Mouse (Mus musculus) myocyte (in vitro differentiated cells): ENCODE results near the gene Brip1.

Experiments used
- CEBPB ChIP-seq: IDR thresholded peaks from 2 replicates; pipeline ENCODE4 v1.6.1; 2011; ENCODE audit warnings: mild to moderate bottlenecking, moderate library complexity; ENCODE audit not compliant: poor library complexity, insufficient read depth, severe bottlenecking
- E2F4 ChIP-seq: IDR thresholded peaks from one replicate; pipeline ENCODE4 v1.6.1; 2011; ENCODE audit warnings: mild to moderate bottlenecking, control low read depth, moderate library complexity; ENCODE audit not compliant: insufficient read depth
- MAX ChIP-seq: IDR thresholded peaks from one replicate; pipeline ENCODE4 v1.6.1; 2011; ENCODE audit warnings: low read depth, mild to moderate bottlenecking, control low read depth
- MYOD1 ChIP-seq, 3 experiments: IDR thresholded peaks; one replicate each; pipeline ENCODE4 v1.6.1; 2011; ENCODE audit warnings: control low read depth in 2 of 3, low read depth in 2 of 3, mild to moderate bottlenecking in 2 of 3, moderate library complexity in 1 of 3; ENCODE audit not compliant: insufficient read length in 2 of 3, control insufficient read depth in 1 of 3
- MYOG ChIP-seq, 3 experiments: IDR thresholded peaks; one replicate each; pipeline ENCODE4 v1.6.1; 2011; ENCODE audit warnings: control low read depth in 2 of 3, low read depth in 2 of 3, mild to moderate bottlenecking in 2 of 3; ENCODE audit not compliant: insufficient read length in 2 of 3, control insufficient read depth in 1 of 3, insufficient read depth in 1 of 3
- POLR2A ChIP-seq: IDR thresholded peaks from one replicate; pipeline ENCODE4 v1.6.1; 2011; ENCODE audit warnings: low read depth, mild to moderate bottlenecking, control low read depth, moderate library complexity; ENCODE audit not compliant: insufficient read length
- POLR2AphosphoS2 ChIP-seq: IDR thresholded peaks from one replicate; pipeline ENCODE4 v1.6.1; 2011; ENCODE audit warnings: low read depth, control low read depth; ENCODE audit not compliant: insufficient read length
- SRF ChIP-seq: IDR thresholded peaks from one replicate; pipeline ENCODE4 v1.6.1; 2011; ENCODE audit warnings: low read depth; ENCODE audit not compliant: control insufficient read depth, insufficient read length
- TCF12 ChIP-seq: IDR thresholded peaks from one replicate; pipeline ENCODE4 v1.6.1; 2011; ENCODE audit warnings: mild to moderate bottlenecking, control low read depth; ENCODE audit not compliant: poor library complexity, insufficient read depth, severe bottlenecking
- TCF3 ChIP-seq: IDR thresholded peaks from one replicate; pipeline ENCODE4 v1.6.1; 2011; ENCODE audit warnings: low read depth, control low read depth; ENCODE audit not compliant: insufficient read length
- USF1 ChIP-seq: IDR thresholded peaks from one replicate; pipeline ENCODE4 v1.6.1; 2011; ENCODE audit warnings: low read depth, mild to moderate bottlenecking, control low read depth, moderate library complexity

DNA sequence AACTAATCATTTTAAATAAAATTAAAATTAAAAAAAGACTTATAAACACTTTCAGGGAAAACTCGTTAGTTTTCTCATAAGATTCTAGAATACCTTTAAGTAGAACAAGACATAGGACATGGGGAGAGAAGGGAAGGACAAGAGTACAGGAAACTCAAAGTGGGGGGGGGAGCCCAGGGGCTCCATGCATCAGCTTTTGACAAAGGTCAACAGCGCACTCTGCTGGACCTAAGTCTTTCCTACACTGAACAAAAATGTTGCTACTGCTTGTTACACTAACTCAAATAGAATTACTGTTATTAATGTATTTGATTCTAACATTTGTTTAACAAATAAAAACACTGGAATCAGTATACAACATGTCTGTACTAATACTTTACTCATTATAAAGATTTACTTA lies 26.8 kb downstream of the Brip1 start:
- TF ChIP-seq MAX = no peak
- no peak for TF ChIP-seq POLR2A
- TF ChIP-seq POLR2AphosphoS2 = no peak
- no peak for TF ChIP-seq MYOG (IDR thresholded peaks at IDR 0.05; ENCODE audit: control insufficient read depth in 1 of 3, insufficient read depth in 1 of 3, insufficient read length in 2 of 3, low read depth in 2 of 3)
- no peak for TF ChIP-seq CEBPB
- no peak for TF ChIP-seq MYOD1 (IDR thresholded peaks at IDR 0.05; ENCODE audit: control insufficient read depth in 1 of 3, insufficient read length in 2 of 3, low read depth in 2 of 3)
- no peak for TF ChIP-seq TCF3
- no peak for TF ChIP-seq SRF
- TF ChIP-seq E2F4 = no peak
- TF ChIP-seq USF1 = no peak
- no peak for TF ChIP-seq TCF12
